Mouse (Mus musculus) erythroblast, embryonic 14.5 days (primary cell): ENCODE data around the gene Polr1b. TPM values are rescaled to one million over a fixed set of nuclear protein-coding genes. Genes with fewer than 3 reads are reported as not detected.

Source experiments
- H3K27me3 ChIP-seq: 2 replicates; pipeline ENCODE4 v1.6.1; 2012; ENCODE audit warnings: inconsistent platforms; ENCODE audit not compliant: control insufficient read depth
- H3K36me3 ChIP-seq: 2 replicates; pipeline ENCODE4 v1.6.1; 2012; ENCODE audit warnings: mild to moderate bottlenecking, inconsistent platforms; ENCODE audit not compliant: control insufficient read depth
- H3K4me1 ChIP-seq: 2 replicates; pipeline ENCODE4 v1.6.1; 2012; ENCODE audit warnings: inconsistent platforms; ENCODE audit not compliant: control insufficient read depth
- H3K4me3 ChIP-seq: replicated peaks from 2 replicates; pipeline ENCODE3; 2012; ENCODE audit warnings: moderate library complexity, mild to moderate bottlenecking, inconsistent platforms
- H3K9me3 ChIP-seq: 2 replicates; pipeline ENCODE4 v1.6.1; 2012; ENCODE audit warnings: low read length, inconsistent platforms, mixed read lengths; ENCODE audit not compliant: control insufficient read depth
- GATA1 ChIP-seq: IDR thresholded peaks from 2 replicates; pipeline ENCODE4 v1.6.1; 2012; ENCODE audit warnings: low read length, inconsistent platforms, mixed read lengths
- TAL1 ChIP-seq: IDR thresholded peaks from 3 replicates; pipeline ENCODE4 v1.6.1; 2012; ENCODE audit warnings: low read length, inconsistent platforms, mixed read lengths
- polyA plus RNA-seq: library from polyadenylated mRNA; stranded (reverse); fragments of >175 nt; gene quantifications from 2 replicates; pipeline ENCODE4 v1.2.3, GENCODE M21; 2012

The Polr1b gene
- polyA plus RNA-seq, 1 experiment = 0.15 TPM

GRCm38 (mm10) chr2:129070296-129070695 is 30.5 kb upstream of the Polr1b start:
- Histone ChIP-seq H3K4me1 (peaks cover 18% of the 10 kb centered on the region), H3K36me3 (no peaks in the 10 kb centered on the region)
- TF ChIP-seq TAL1 (no peak), GATA1 (no peak)

DNA sequence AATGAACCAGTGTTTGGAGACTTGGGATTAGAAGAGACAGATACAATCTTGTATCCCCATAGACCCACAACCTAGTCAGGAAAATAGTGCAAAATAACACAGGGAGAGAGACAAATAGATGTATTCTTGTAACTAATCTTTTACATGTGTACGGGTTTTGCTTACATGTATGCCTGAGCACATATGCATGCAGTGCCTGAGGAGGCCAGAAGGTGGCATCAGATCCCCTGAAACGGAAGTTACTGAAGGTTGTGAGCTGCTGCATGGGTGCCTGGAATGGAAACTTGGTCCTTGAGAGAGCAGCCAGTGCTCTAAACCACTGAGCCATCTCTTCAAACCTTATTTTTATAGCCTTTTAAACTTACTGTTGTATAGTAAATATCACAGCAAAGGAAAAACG is 22.5 kb upstream of the Polr1b start:
- Histone ChIP-seq H3K9me3 (no peaks in the 10 kb centered on the region), H3K36me3 (peaks cover 6% of the 10 kb centered on the region), H3K4me3 (no peak overlapping the region), H3K27me3 (no peaks in the 10 kb centered on the region), H3K4me1 (no peaks in the 10 kb centered on the region; the same call in 1 of the 2 replicates)
- TF ChIP-seq GATA1 = no peak
- TF ChIP-seq TAL1 = no peak

More at GRCm38 (mm10) chr2:129070296-129070695, 30.5 kb upstream of the Polr1b start:
- Histone ChIP-seq H3K27me3 (peaks cover 19% of the 10 kb centered on the region), H3K9me3 (no peaks in the 10 kb centered on the region), H3K4me3 (no peak overlapping the region)

DNA sequence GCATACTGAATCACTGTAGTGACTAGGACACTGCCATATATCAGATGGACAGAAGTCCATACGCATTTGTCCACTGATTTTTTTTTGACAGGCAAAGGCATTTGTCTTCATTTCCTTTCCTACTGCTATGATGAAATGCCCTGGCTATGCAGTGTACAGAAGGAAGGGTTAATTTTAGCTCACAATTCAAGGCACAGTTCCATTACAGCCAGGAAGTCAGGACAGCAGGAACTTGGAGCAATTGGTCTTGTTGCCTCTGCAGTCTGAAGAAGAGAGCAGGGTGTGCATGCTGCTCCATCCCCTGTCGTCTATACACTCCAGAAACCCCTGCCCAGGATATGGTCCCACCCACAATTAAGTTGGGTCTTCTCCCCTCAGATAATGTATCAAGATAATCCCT is 21.6 kb upstream of the Polr1b start:
- no peaks in the 10 kb centered on the region for H3K9me3 ChIP-seq
- TF ChIP-seq GATA1 (no peak), TAL1 (no peak)
- H3K4me3 ChIP-seq = no peak overlapping the region
- H3K27me3 ChIP-seq = no peaks in the 10 kb centered on the region
- peaks cover 6% of the 10 kb centered on the region for H3K36me3 ChIP-seq
- H3K4me1 ChIP-seq = no peaks in the 10 kb centered on the region; the same call in 1 of the 2 replicates

DNA sequence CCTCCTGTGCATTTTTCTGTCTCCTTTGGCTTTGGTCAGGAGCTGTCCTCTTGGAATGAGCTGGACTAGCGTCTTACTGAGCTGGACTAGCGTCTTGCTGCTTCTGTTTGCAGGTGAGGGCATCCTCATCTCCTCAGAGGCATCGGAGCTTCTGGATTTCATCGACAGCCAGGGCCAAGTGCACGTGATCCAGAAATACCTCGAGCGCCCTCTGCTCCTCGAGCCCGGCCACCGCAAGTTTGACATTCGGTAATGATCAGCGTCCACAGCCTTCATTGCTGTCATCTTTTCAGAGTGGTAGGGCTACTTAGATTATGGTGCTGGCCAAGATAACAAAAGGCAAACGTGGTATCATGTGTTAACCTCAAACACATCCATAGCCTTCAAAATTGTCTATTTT is 19.7 kb upstream of the Polr1b start:
- no peaks in the 10 kb centered on the region; the same call in 1 of the 2 replicates for H3K4me1 ChIP-seq
- TF ChIP-seq TAL1 (no peak), GATA1 (no peak)
- no peak overlapping the region for H3K4me3 ChIP-seq
- peaks cover 5% of the 10 kb centered on the region for H3K9me3 ChIP-seq
- peaks cover 9% of the 10 kb centered on the region for H3K36me3 ChIP-seq
- H3K27me3 ChIP-seq = no peaks in the 10 kb centered on the region

DNA sequence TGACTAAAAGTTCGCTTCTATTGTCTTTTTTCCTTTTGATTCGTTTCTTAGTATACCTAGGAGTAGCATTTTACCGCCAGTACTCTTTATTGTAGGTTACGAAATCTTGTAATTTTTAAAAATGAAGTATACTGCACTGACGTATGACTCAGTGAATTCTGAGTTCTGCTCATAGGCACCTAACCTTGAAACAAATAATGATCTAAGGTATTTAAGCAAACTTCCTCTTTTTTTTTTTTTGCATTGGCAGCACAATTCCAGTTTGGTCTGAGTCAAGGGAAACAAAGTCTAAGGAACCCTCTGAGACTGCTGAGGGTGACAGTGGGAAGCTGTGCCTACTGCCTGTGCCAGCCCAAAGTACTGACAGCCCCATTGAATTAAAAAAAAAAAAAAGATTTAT is 17.3 kb upstream of the Polr1b start:
- no peak for TF ChIP-seq GATA1
- TF ChIP-seq TAL1 = no peak
- peaks cover 6% of the 10 kb centered on the region for H3K4me1 ChIP-seq
- H3K4me3 ChIP-seq = no peak overlapping the region
- H3K36me3 ChIP-seq = peaks cover 5% of the 10 kb centered on the region
- peaks cover 5% of the 10 kb centered on the region for H3K9me3 ChIP-seq
- no peaks in the 10 kb centered on the region for H3K27me3 ChIP-seq

DNA sequence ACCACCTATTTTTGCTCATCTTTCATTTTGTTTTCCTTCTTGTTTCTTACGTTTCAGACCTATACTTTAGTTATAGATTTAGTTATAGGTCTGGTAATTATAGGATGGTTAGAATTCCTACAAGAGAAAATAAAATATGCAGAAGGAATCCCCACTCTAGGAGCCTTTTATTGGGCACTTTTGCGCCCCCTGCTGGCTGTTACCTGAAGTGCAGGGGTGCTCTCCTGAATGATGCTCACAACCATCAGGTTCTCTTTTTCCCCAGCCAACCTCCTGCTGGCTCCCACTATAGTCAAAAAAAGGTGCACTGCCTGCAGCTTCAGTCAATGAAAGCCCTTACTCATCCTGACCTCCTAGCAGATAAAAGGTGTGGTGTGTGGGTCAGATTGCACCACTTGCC is 15.8 kb upstream of the Polr1b start:
- H3K9me3 ChIP-seq = peaks cover 5% of the 10 kb centered on the region
- no peak for TF ChIP-seq GATA1
- TF ChIP-seq TAL1 = no peak
- H3K27me3 ChIP-seq = no peaks in the 10 kb centered on the region
- H3K4me1 ChIP-seq = peaks cover 7% of the 10 kb centered on the region
- no peak overlapping the region for H3K4me3 ChIP-seq
- H3K36me3 ChIP-seq = peaks cover 8% of the 10 kb centered on the region

GRCm38 (mm10) chr2:129087520-129087919 is 13.3 kb upstream of the Polr1b start:
- peaks cover 5% of the 10 kb centered on the region for H3K9me3 ChIP-seq
- H3K36me3 ChIP-seq = peaks cover 8% of the 10 kb centered on the region
- peaks cover 7% of the 10 kb centered on the region for H3K4me1 ChIP-seq
- no peaks in the 10 kb centered on the region for H3K27me3 ChIP-seq
- H3K4me3 ChIP-seq = no peak overlapping the region
- no peak for TF ChIP-seq TAL1
- no peak for TF ChIP-seq GATA1

- H3K9me3 ChIP-seq = peaks cover 5% of the 10 kb centered on the region
- TF ChIP-seq TAL1 (no peak), GATA1 (no peak)
- H3K27me3 ChIP-seq = no peaks in the 10 kb centered on the region
- H3K4me1 ChIP-seq = peaks cover 7% of the 10 kb centered on the region
- H3K4me3 ChIP-seq = no peak overlapping the region
- H3K36me3 ChIP-seq = peaks cover 15% of the 10 kb centered on the region
Measured at GRCm38 (mm10) chr2:129090370-129090769, 10.4 kb upstream of the Polr1b start.

DNA sequence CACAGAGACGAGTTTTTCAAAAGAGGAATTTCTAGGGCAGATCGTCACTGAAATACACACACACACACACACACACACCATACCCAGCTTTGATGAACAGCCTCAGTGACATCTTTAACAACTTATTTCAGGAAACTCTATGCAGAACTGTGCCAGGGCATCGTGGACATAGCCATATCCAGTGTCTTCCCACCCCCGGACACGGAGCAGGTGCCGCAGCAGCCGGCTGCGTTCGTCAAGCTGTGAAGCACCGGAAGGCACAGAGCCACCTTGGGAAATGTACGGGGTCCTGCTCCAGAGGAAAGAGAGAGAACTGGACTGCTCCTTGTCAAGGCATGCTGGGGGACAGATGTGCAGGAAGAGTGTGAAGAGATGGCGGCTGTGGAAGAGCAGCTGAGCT is 8.0 kb upstream of the Polr1b start:
- Histone ChIP-seq H3K9me3 (no peaks in the 10 kb centered on the region), H3K36me3 (peaks cover 12% of the 10 kb centered on the region), H3K4me3 (no peak overlapping the region), H3K27me3 (no peaks in the 10 kb centered on the region), H3K4me1 (peaks cover 2% of the 10 kb centered on the region)
- TF ChIP-seq GATA1 (no peak), TAL1 (no peak)

DNA sequence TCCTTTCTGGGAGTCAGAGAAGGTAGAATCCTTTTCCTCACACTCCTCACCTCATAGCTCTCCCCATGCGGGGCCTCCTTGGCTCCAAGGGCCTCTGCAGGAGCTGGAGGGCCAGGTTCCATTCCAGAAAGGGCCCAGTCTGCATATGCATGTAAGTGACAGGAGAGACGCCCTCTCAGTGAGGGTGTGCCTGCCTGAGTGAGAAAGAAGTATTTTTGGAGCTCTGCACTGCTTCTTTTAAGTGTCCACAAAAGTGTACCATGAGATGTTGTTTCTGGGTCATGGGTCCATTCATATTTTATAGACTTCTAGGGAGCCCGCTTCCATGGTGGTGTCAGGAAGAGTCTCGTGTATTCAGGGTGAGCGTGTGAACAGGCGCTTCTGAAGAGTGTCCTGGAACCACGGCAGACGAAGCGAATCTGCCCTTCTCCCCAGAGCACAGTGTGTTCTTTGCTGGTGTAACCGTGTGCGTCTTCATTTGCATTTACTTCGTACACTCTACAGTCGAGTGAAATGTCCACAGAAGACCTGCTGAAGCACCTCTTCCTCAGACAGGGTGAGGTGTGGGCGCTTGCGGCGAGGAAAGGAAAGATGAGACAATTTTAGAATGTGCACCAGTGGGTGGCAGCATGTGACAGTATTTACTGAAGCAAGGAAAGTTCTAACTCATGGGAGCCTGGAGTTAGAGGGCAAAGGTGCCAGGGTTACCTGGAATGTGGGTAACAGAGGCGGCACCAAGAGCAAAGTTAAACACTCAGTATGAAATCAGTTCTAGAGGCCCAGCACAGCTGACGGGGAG is 6.7 kb upstream of the Polr1b start:
- no peaks in the 10 kb centered on the region for H3K27me3 ChIP-seq
- TF ChIP-seq GATA1 (no peak), TAL1 (no peak)
- H3K36me3 ChIP-seq = peaks cover 8% of the 10 kb centered on the region
- no peaks in the 10 kb centered on the region; the same call in 1 of the 2 replicates for H3K4me1 ChIP-seq
- no peak overlapping the region for H3K4me3 ChIP-seq
- H3K9me3 ChIP-seq = no peaks in the 10 kb centered on the region
